Mouse (Mus musculus) ovary, postnatal 36 days (tissue): ENCODE results near the gene BC024978.
A peak's percentile ranks its signal among the peaks of the same experiment; 100 is the strongest.

Experiments
- DNase-seq: peaks from one replicate; pipeline ENCODE4 v3.0.0; 2022; ENCODE audit warnings: low spot score, mixed read lengths

Gene BC024978

GRCm38 (mm10) chr7:27195681-27196611 lies at the start of gene BC024978, which contains the start of gene Snrpa:
Gene BC024978 (plus strand): TSS chr7:27195781.
Gene Snrpa (minus strand): TSS chr7:27196271.
- peak; percentile 91 for DNase-seq

- no peak for DNase-seq
Measured at GRCm38 (mm10) chr7:27153205-27153764, 42.3 kb upstream of the BC024978 start, which contains the start of gene Cyp2t4. Gene Cyp2t4 (plus strand): TSS chr7:27153714.

GRCm38 (mm10) chr7:27156005-27156404 lies 39.6 kb upstream of the BC024978 start:
- DNase-seq = no peak

GRCm38 (mm10) chr7:27158171-27158570 lies 37.4 kb upstream of the BC024978 start:
- no peak for DNase-seq

- no peak for DNase-seq
Measured at GRCm38 (mm10) chr7:27159256-27159655, 36.3 kb upstream of the BC024978 start.

GRCm38 (mm10) chr7:27159882-27160281 lies 35.7 kb upstream of the BC024978 start:
- peak; percentile 81 for DNase-seq

GRCm38 (mm10) chr7:27160921-27161320 lies 34.7 kb upstream of the BC024978 start:
- no peak for DNase-seq

- no peak for DNase-seq
Measured at GRCm38 (mm10) chr7:27161744-27162143, 33.8 kb upstream of the BC024978 start.

- DNase-seq = no peak
Measured at GRCm38 (mm10) chr7:27162780-27163449, 32.7 kb upstream of the BC024978 start.

- DNase-seq = no peak
Measured at GRCm38 (mm10) chr7:27163450-27163805, 32.2 kb upstream of the BC024978 start.

- no peak for DNase-seq
Measured at GRCm38 (mm10) chr7:27164112-27164947, 31.3 kb upstream of the BC024978 start.

GRCm38 (mm10) chr7:27165007-27165655 lies 30.4 kb upstream of the BC024978 start:
- DNase-seq = peak; percentile 50

- DNase-seq = no peak
Measured at GRCm38 (mm10) chr7:27165696-27166095, 29.9 kb upstream of the BC024978 start.

GRCm38 (mm10) chr7:27166229-27166613 lies 29.4 kb upstream of the BC024978 start:
- DNase-seq = peak; percentile 88

- peak; percentile 93 for DNase-seq
Measured at GRCm38 (mm10) chr7:27166614-27167474, 28.7 kb upstream of the BC024978 start, which contains the start of gene Egln2. Gene Egln2 (minus strand): TSS chr7:27166802.

GRCm38 (mm10) chr7:27167475-27168094 lies 28.0 kb upstream of the BC024978 start:
- no peak for DNase-seq

GRCm38 (mm10) chr7:27168371-27168770 lies 27.2 kb upstream of the BC024978 start:
- DNase-seq = no peak

GRCm38 (mm10) chr7:27170981-27171380 lies 24.6 kb upstream of the BC024978 start:
- no peak for DNase-seq

- DNase-seq = no peak
Measured at GRCm38 (mm10) chr7:27174496-27174895, 21.1 kb upstream of the BC024978 start.

GRCm38 (mm10) chr7:27174896-27175295 lies 20.7 kb upstream of the BC024978 start:
- DNase-seq = no peak
